Mouse (Mus musculus): Measurements from ENCODE around the gene Cdk1.

GRCm38 (mm10) chr10:69290736-69291135, 62.0 kb downstream of the Cdk1 start:
- no peak for TF ChIP-seq CTCF (IDR thresholded peaks at IDR 0.05; ENCODE audit: extremely low read depth, insufficient read depth, insufficient read length, insufficient replicate concordance)
- TF ChIP-seq POLR2A (IDR thresholded peaks at IDR 0.05; ENCODE audit: low read depth, low read length): no peak
